Mouse (Mus musculus) neural tube, embryonic 14.5 days (tissue): ENCODE measurements at regions not wholly inside any gene's neighbourhood (a gene's known extent, or its start where the extent isn't known, plus 50 kb on each side); places are given as distances from the start of the nearest gene placed in this dataset.

ENCODE experiments used
- ATAC-seq: fragments of 200-750 bp; cut with Nextera tagmentation; 2 replicates; pipeline ENCODE4 v1.8.0; 2017; ENCODE audit warnings: low read depth, mild to moderate bottlenecking, moderate TSS enrichment, moderate library complexity
- H3K27ac ChIP-seq: fragments of 300-500 bp; sonication (generic); 2 replicates; pipeline ENCODE4 v1.5.1; 2014; ENCODE audit warnings: low read depth, mild to moderate bottlenecking, control low read depth, low read length, moderate library complexity, mixed read lengths
- H3K27me3 ChIP-seq: fragments of 300-500 bp; sonication (generic); 2 replicates; pipeline ENCODE4 v1.6.1; 2014; ENCODE audit warnings: low read length; ENCODE audit not compliant: control insufficient read depth, insufficient read depth
- H3K36me3 ChIP-seq: fragments of 300-500 bp; sonication (generic); 2 replicates; pipeline ENCODE4 v1.6.1; 2014; ENCODE audit warnings: low read length, mixed read lengths; ENCODE audit not compliant: control insufficient read depth, insufficient read depth
- H3K4me1 ChIP-seq: fragments of 300-500 bp; sonication (generic); 2 replicates; pipeline ENCODE4 v1.6.1; 2014; ENCODE audit warnings: low read length; ENCODE audit not compliant: control insufficient read depth, insufficient read depth
- H3K4me2 ChIP-seq: fragments of 300-500 bp; sonication (generic); 2 replicates; pipeline ENCODE4 v1.6.1; 2014; ENCODE audit warnings: mild to moderate bottlenecking, low read depth, low read length, control low read depth
- H3K4me3 ChIP-seq: fragments of 300-500 bp; sonication (generic); 2 replicates; pipeline ENCODE4 v1.5.1; 2014; ENCODE audit warnings: low read depth, low read length, control low read depth, mixed read lengths
- H3K9ac ChIP-seq: fragments of 300-500 bp; sonication (generic); replicated peaks from 2 replicates; pipeline ENCODE4 v1.6.1; 2014; ENCODE audit warnings: low read depth, mild to moderate bottlenecking, control low read depth, low read length, mixed read lengths
- H3K9me3 ChIP-seq: fragments of 300-500 bp; sonication (generic); 2 replicates; pipeline ENCODE4 v1.6.1; 2016; ENCODE audit warnings: low read length; ENCODE audit not compliant: control insufficient read depth
- WGBS: fragments of 180-500 bp; shearing (Covaris S2); extraction: QIAGEN DNeasy Blood & Tissue Kit; methylation state at CpG from one replicate; pipeline ENCODE4 v1.1.7; 2014; 5-methylcytosine and 5-hydroxymethylcytosine counted together

DNA sequence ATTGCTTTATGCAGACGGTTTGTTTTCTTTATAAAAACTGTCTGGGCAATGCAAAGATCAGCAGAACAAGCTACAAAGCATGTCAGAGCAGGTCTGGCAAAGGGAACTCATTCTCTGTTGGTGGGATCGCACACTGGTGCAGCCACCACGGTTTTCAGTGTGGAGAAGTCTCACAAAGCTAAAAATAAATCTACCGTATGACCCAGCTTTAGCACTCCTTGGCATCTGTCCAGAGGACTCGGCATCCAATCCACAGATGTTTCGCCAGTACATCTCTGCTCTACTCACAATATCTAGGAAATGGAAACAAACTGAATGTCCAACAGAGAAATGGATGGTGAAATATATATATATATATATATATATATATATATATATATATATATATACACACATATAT, 69.4 kb upstream of the Tbc1d5 start:
- Histone ChIP-seq H3K4me3 (no peak overlapping the region), H3K27ac (no peak overlapping the region), H3K4me2 (no peak overlapping the region), H3K36me3 (no peaks in the 10 kb centered on the region), H3K9ac (no peak overlapping the region), H3K27me3 (no peaks in the 10 kb centered on the region), H3K9me3 (no peaks in the 10 kb centered on the region), H3K4me1 (no peaks in the 10 kb centered on the region)
- 62% methylated on average over 6 of the region's 6 CpGs for WGBS
- ATAC-seq = no peak

DNA sequence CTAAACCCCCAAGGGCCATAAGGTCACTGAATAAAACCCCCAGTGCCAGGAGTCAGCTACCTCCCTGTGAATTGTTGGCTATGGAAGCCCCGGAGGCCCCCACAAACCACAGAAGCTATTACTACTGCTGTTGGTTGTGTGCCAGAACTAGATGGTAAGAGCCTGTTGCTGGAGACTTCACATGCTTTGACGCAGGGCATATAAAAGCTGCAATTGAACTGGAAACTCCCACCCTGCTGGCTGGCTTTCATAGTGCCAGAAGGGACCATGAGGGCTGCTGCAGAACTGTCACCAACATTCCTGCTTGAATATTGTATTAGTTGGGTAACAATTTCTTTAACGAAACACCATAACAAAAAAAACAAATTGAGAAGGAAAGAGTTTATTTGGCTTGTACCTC, 66.9 kb upstream of the Tbc1d5 start:
- ATAC-seq = no peak
- WGBS = 73% methylated on average over 3 of the region's 3 CpGs
- H3K27ac ChIP-seq = no peak overlapping the region
- H3K9me3 ChIP-seq = no peaks in the 10 kb centered on the region
- no peak overlapping the region for H3K9ac ChIP-seq
- no peak overlapping the region for H3K4me2 ChIP-seq
- H3K4me1 ChIP-seq = no peaks in the 10 kb centered on the region
- no peaks in the 10 kb centered on the region for H3K27me3 ChIP-seq
- H3K36me3 ChIP-seq = no peaks in the 10 kb centered on the region
- H3K4me3 ChIP-seq = no peak overlapping the region

DNA sequence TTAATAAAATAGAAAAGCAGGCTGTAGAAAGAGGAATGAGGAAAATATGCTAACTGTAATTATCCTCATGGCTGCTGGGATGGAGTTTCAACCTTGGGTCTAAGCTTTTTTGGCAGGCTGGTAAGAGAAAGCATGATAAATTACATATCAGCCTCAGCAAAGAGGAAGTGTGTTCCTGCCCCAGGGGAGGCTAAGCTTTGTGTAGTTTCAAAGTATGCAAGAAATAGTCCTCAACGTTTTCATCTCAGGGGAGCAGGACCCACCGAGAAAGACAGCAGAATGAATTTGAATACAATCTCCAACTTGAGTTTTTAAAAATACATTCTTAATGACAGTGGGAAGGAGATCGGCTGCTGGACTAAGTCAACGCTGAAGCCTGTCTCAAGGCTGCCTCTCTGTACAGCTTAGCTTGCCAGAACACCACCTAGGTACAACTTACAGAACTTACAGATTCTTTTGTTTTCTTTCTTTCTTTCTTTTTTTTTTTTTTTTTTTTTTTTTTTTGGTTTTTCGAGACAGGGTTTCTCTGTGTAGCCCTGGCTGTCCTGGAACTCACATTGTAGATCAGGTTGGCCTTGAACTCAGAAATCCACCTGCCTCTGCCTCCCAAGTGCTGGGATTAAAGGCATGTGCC, 61.3 kb upstream of the Tbc1d5 start:
- ATAC-seq = no peak
- WGBS = 67% methylated on average over 5 of the region's 5 CpGs
- no peaks in the 10 kb centered on the region for H3K4me1 ChIP-seq
- no peak overlapping the region for H3K9ac ChIP-seq
- H3K36me3 ChIP-seq = no peaks in the 10 kb centered on the region
- no peak overlapping the region for H3K27ac ChIP-seq
- no peak overlapping the region for H3K4me3 ChIP-seq
- no peaks in the 10 kb centered on the region for H3K27me3 ChIP-seq
- no peak overlapping the region for H3K4me2 ChIP-seq
- H3K9me3 ChIP-seq = no peaks in the 10 kb centered on the region

- H3K9me3 ChIP-seq = no peaks in the 10 kb centered on the region
- no peaks in the 10 kb centered on the region for H3K4me1 ChIP-seq
- no peaks in the 10 kb centered on the region for H3K27me3 ChIP-seq
- H3K9ac ChIP-seq = no peak overlapping the region
- no peak overlapping the region for H3K4me3 ChIP-seq
- no peaks in the 10 kb centered on the region for H3K36me3 ChIP-seq
- ATAC-seq = no peak
- 76% methylated on average over 3 of the region's 3 CpGs for WGBS
- no peak overlapping the region for H3K4me2 ChIP-seq
- H3K27ac ChIP-seq = no peak overlapping the region
Measured at GRCm38 (mm10) chr17:51239465-51239864, 60.3 kb upstream of the Tbc1d5 start.
